Mouse (Mus musculus) kidney, postnatal 0 days (tissue): ENCODE results near the gene Gm21985. TPM values are rescaled to one million over a fixed set of nuclear protein-coding genes. Genes with fewer than 3 reads are reported as not detected.

ENCODE experiments used
- ATAC-seq: fragments of 200-750 bp; cut with Nextera tagmentation; replicated peaks from 2 replicates; pipeline ENCODE4 v1.8.0; 2017; ENCODE audit warnings: low read depth, moderate number of reproducible peaks, moderate TSS enrichment, moderate library complexity; ENCODE audit not compliant: low FRiP score
- DNase-seq: peaks from one replicate; pipeline ENCODE4 v3.0.0-alpha.2; 2016; ENCODE audit warnings: low spot score
- H3K27ac ChIP-seq: fragments of 300-500 bp; sonication (generic); 2 replicates; pipeline ENCODE4 v1.5.1; 2014; ENCODE audit warnings: mild to moderate bottlenecking
- H3K27me3 ChIP-seq: fragments of 300-500 bp; sonication (generic); 2 replicates; pipeline ENCODE4 v1.6.1; 2014; ENCODE audit warnings: low read length, mixed read lengths; ENCODE audit not compliant: insufficient read depth
- H3K36me3 ChIP-seq: fragments of 300-500 bp; sonication (generic); 2 replicates; pipeline ENCODE4 v1.6.1; 2014; ENCODE audit warnings: low read length, mixed read lengths; ENCODE audit not compliant: insufficient read depth
- H3K4me1 ChIP-seq: fragments of 300-500 bp; sonication (generic); replicated peaks from 2 replicates; pipeline ENCODE4 v1.6.1; 2014; ENCODE audit warnings: antibody characterized with exemption, low read length, mixed read lengths; ENCODE audit not compliant: insufficient read depth
- H3K4me2 ChIP-seq: fragments of 300-500 bp; sonication (generic); 2 replicates; pipeline ENCODE4 v1.6.1; 2014; ENCODE audit warnings: mild to moderate bottlenecking, low read length, moderate library complexity, mixed read lengths
- H3K4me3 ChIP-seq: fragments of 300-500 bp; sonication (generic); replicated peaks from 2 replicates; pipeline ENCODE4 v1.5.1; 2014; ENCODE audit warnings: low read depth, low read length
- H3K9ac ChIP-seq: fragments of 300-500 bp; sonication (generic); 2 replicates; pipeline ENCODE4 v1.6.1; 2014; ENCODE audit warnings: low read depth, low read length
- H3K9me3 ChIP-seq: fragments of 300-500 bp; sonication (generic); replicated peaks from 2 replicates; pipeline ENCODE4 v1.6.1; 2016; ENCODE audit warnings: low read length, inconsistent platforms, mixed read lengths
- CTCF ChIP-seq: IDR thresholded peaks from 2 replicates; pipeline ENCODE4 v1.5.1; 2016; ENCODE audit warnings: antibody characterized with exemption, low read depth, mild to moderate bottlenecking, moderate library complexity
- WGBS: fragments of 180-500 bp; shearing (Covaris S2); extraction: QIAGEN DNeasy Blood & Tissue Kit; methylation state at CpG from one replicate; pipeline ENCODE4 v1.1.7; 2014; 5-methylcytosine and 5-hydroxymethylcytosine counted together
- polyA plus RNA-seq: library from polyadenylated mRNA; unstranded; fragments of >200 nt; fragmentation: Nextera tagmentation; extraction: Ambion mirVana; gene quantifications from 2 replicates; pipeline ENCODE4 v1.2.1, GENCODE M21; 2015

The Gm21985 gene
- polyA plus RNA-seq, 1 experiment from 2014 or later = not detected

- WGBS = 39% methylated on average over 2 of the region's 2 CpGs
- no peak for TF ChIP-seq CTCF
- ATAC-seq (peak; percentile 45; the same call in 1 of the 2 replicates), DNase-seq (peak; percentile 62)
- Histone ChIP-seq H3K9ac (no peak overlapping the region), H3K27me3 (no peaks in the 10 kb centered on the region), H3K9me3 (no peaks in the 10 kb centered on the region), H3K36me3 (peaks cover 54% of the 10 kb centered on the region), H3K4me2 (no peak overlapping the region), H3K4me3 (no peak overlapping the region), H3K4me1 (no peaks in the 10 kb centered on the region), H3K27ac (no peak overlapping the region)
Measured at GRCm38 (mm10) chr2:112360781-112361169, 94.7 kb downstream of the Gm21985 start.

GRCm38 (mm10) chr2:112367222-112367621, 101.1 kb downstream of the Gm21985 start:
- Histone ChIP-seq H3K9me3 (no peaks in the 10 kb centered on the region), H3K36me3 (peaks cover 10% of the 10 kb centered on the region; the same call in 1 of the 2 replicates), H3K4me3 (peak overlapping the region; percentile 98), H3K4me2 (peak overlapping the region; percentile 89), H3K4me1 (no peaks in the 10 kb centered on the region), H3K9ac (peak overlapping the region; percentile 87), H3K27ac (peak overlapping the region; percentile 74), H3K27me3 (no peaks in the 10 kb centered on the region)
- 19% methylated on average over 15 of the region's 15 CpGs for WGBS
- ATAC-seq (no peak), DNase-seq (no peak)
- TF ChIP-seq CTCF = no peak

- ATAC-seq (peak; percentile 90), DNase-seq (peak; percentile 93)
- H3K27ac ChIP-seq = peak within 1 kb of the TSS; percentile 74
- H3K9ac ChIP-seq = peak within 1 kb of the TSS; percentile 87
- 1% methylated on average over 46 of the region's 46 CpGs for WGBS
- H3K4me2 ChIP-seq = peak within 1 kb of the TSS; percentile 89
- H3K4me3 ChIP-seq = peak within 1 kb of the TSS; percentile 98
- no peaks in the 10 kb centered on the region for H3K4me1 ChIP-seq
- 0 out of 2 replicates have a peak, but pooled peaks have one; percentile 4 for TF ChIP-seq CTCF
- no peaks in the 10 kb centered on the region for H3K27me3 ChIP-seq
- no peaks in the 10 kb centered on the region for H3K9me3 ChIP-seq
- H3K36me3 ChIP-seq = 0 out of 2 replicates have a peak, but pooled peaks cover 6% of the 10 kb centered on the region
Measured at GRCm38 (mm10) chr2:112367726-112368673, 101.9 kb downstream of the Gm21985 start, which contains the start of gene Emc4. Gene Emc4 (minus strand): TSS chr2:112368027.

- TF ChIP-seq CTCF = no peak
- DNase-seq = no peak
- Histone ChIP-seq H3K4me1 (no peaks in the 10 kb centered on the region), H3K9ac (no peak overlapping the region), H3K4me3 (no peak overlapping the region), H3K36me3 (no peaks in the 10 kb centered on the region), H3K9me3 (no peaks in the 10 kb centered on the region), H3K4me2 (no peak overlapping the region), H3K27me3 (no peaks in the 10 kb centered on the region), H3K27ac (no peak overlapping the region)
- no peak for ATAC-seq
- WGBS = 53% methylated on average over 5 of the region's 5 CpGs
Measured at GRCm38 (mm10) chr2:112369941-112370340, 103.8 kb downstream of the Gm21985 start.

GRCm38 (mm10) chr2:112373141-112373540, 107.0 kb downstream of the Gm21985 start:
- 64% methylated on average over 4 of the region's 4 CpGs for WGBS
- no peak for ATAC-seq
- Histone ChIP-seq H3K4me1 (no peaks in the 10 kb centered on the region), H3K27ac (no peak overlapping the region), H3K9ac (no peak overlapping the region), H3K9me3 (no peaks in the 10 kb centered on the region), H3K36me3 (no peaks in the 10 kb centered on the region), H3K4me3 (no peak overlapping the region), H3K4me2 (no peak overlapping the region), H3K27me3 (no peaks in the 10 kb centered on the region)
- no peak for TF ChIP-seq CTCF
- DNase-seq = no peak

GRCm38 (mm10) chr2:112374610-112375009, 108.5 kb downstream of the Gm21985 start:
- no peak overlapping the region for H3K27ac ChIP-seq
- DNase-seq = no peak
- H3K4me3 ChIP-seq = no peak overlapping the region

More at GRCm38 (mm10) chr2:112374610-112375009, 108.5 kb downstream of the Gm21985 start:
- TF ChIP-seq CTCF = no peak
- H3K9me3 ChIP-seq = no peaks in the 10 kb centered on the region
- H3K4me1 ChIP-seq = no peaks in the 10 kb centered on the region
- H3K36me3 ChIP-seq = no peaks in the 10 kb centered on the region
- H3K27me3 ChIP-seq = no peaks in the 10 kb centered on the region
- no peak overlapping the region for H3K9ac ChIP-seq
- no peak for ATAC-seq
- 47% methylated on average over 5 of the region's 5 CpGs for WGBS
- H3K4me2 ChIP-seq = no peak overlapping the region
